Mouse (Mus musculus): Measurements from ENCODE around the gene Pwp2. TPM values are rescaled to one million over a fixed set of nuclear protein-coding genes. Genes with fewer than 3 reads are reported as not detected.
"Not testable (repeated sequence)": the region's sequence is repeated elsewhere in the genome, so short reads cannot be mapped to it uniquely, and the experiment has no call there.

Pwp2 gene
- polyA plus RNA-seq, 1 experiment = 9.1 TPM

GRCm38 (mm10) chr10:78219528-78219927 is 34.6 kb upstream of the Pwp2 start:
- no peak for TF ChIP-seq POLR2A (IDR thresholded peaks at IDR 0.05; ENCODE audit: low read depth, low read length)
- TF ChIP-seq CTCF (IDR thresholded peaks at IDR 0.05; ENCODE audit: borderline replicate concordance, insufficient read depth, low read length) = no peak
- Histone ChIP-seq H3K4me3 (ENCODE audit: insufficient read depth, low read length) (no peak overlapping the region), H3K4me1 (ENCODE audit: control insufficient read depth, insufficient read depth, low read length) (peaks cover 4% of the 10 kb centered on the region), H3K27ac (ENCODE audit: insufficient read depth, low read length) (no peak overlapping the region)

- H3K4me3 ChIP-seq (ENCODE audit: insufficient read depth, low read length) = no peak overlapping the region
- H3K4me1 ChIP-seq (ENCODE audit: control insufficient read depth, insufficient read depth, low read length) = peaks cover 4% of the 10 kb centered on the region
- no peak for TF ChIP-seq POLR2A (IDR thresholded peaks at IDR 0.05; ENCODE audit: low read depth, low read length)
- no peak for TF ChIP-seq CTCF (IDR thresholded peaks at IDR 0.05; ENCODE audit: borderline replicate concordance, insufficient read depth, low read length)
- peak overlapping the region; percentile 38 for H3K27ac ChIP-seq (ENCODE audit: insufficient read depth, low read length)
These were observed 33.6 kb upstream of the Pwp2 start for GRCm38 (mm10) chr10:78218576-78218975.

GRCm38 (mm10) chr10:78216376-78217083 is 31.6 kb upstream of the Pwp2 start:
- Histone ChIP-seq H3K4me1 (ENCODE audit: control insufficient read depth, insufficient read depth, low read length) (peaks cover 4% of the 10 kb centered on the region), H3K4me3 (ENCODE audit: insufficient read depth, low read length) (no peak overlapping the region), H3K27ac (ENCODE audit: insufficient read depth, low read length) (no peak overlapping the region)
- TF ChIP-seq POLR2A (IDR thresholded peaks at IDR 0.05; ENCODE audit: low read depth, low read length) = no peak
- TF ChIP-seq CTCF (IDR thresholded peaks at IDR 0.05; ENCODE audit: borderline replicate concordance, insufficient read depth, low read length) = no peak

GRCm38 (mm10) chr10:78214371-78214770 is 29.4 kb upstream of the Pwp2 start:
- peaks cover 4% of the 10 kb centered on the region for H3K4me1 ChIP-seq (ENCODE audit: control insufficient read depth, insufficient read depth, low read length)
- no peak overlapping the region for H3K4me3 ChIP-seq (ENCODE audit: insufficient read depth, low read length)
- no peak overlapping the region for H3K27ac ChIP-seq (ENCODE audit: insufficient read depth, low read length)
- TF ChIP-seq POLR2A (IDR thresholded peaks at IDR 0.05; ENCODE audit: low read depth, low read length) = no peak
- no peak for TF ChIP-seq CTCF (IDR thresholded peaks at IDR 0.05; ENCODE audit: borderline replicate concordance, insufficient read depth, low read length)

- H3K27ac ChIP-seq (ENCODE audit: insufficient read depth, low read length) = no peak overlapping the region
- no peak overlapping the region for H3K4me3 ChIP-seq (ENCODE audit: insufficient read depth, low read length)
- H3K4me1 ChIP-seq (ENCODE audit: control insufficient read depth, insufficient read depth, low read length) = no peaks in the 10 kb centered on the region
- TF ChIP-seq POLR2A (IDR thresholded peaks at IDR 0.05; ENCODE audit: low read depth, low read length) = no peak
- TF ChIP-seq CTCF (IDR thresholded peaks at IDR 0.05; ENCODE audit: borderline replicate concordance, insufficient read depth, low read length) = no peak
These were observed 26.4 kb upstream of the Pwp2 start for GRCm38 (mm10) chr10:78211311-78211710.

GRCm38 (mm10) chr10:78201182-78201581 is 16.2 kb upstream of the Pwp2 start:
- Histone ChIP-seq H3K4me3 (ENCODE audit: insufficient read depth, low read length) (no peak overlapping the region), H3K27ac (ENCODE audit: insufficient read depth, low read length) (no peak overlapping the region), H3K4me1 (ENCODE audit: control insufficient read depth, insufficient read depth, low read length) (no peaks in the 10 kb centered on the region)
- no peak for TF ChIP-seq CTCF (IDR thresholded peaks at IDR 0.05; ENCODE audit: borderline replicate concordance, insufficient read depth, low read length)
- no peak for TF ChIP-seq POLR2A (IDR thresholded peaks at IDR 0.05; ENCODE audit: low read depth, low read length)

- Histone ChIP-seq H3K4me3 (ENCODE audit: insufficient read depth, low read length) (no peak overlapping the region), H3K4me1 (ENCODE audit: control insufficient read depth, insufficient read depth, low read length) (no peaks in the 10 kb centered on the region), H3K27ac (ENCODE audit: insufficient read depth, low read length) (no peak overlapping the region)
- TF ChIP-seq POLR2A (IDR thresholded peaks at IDR 0.05; ENCODE audit: low read depth, low read length) = no peak
- TF ChIP-seq CTCF (IDR thresholded peaks at IDR 0.05; ENCODE audit: borderline replicate concordance, insufficient read depth, low read length) = no peak
These were observed 8.0 kb upstream of the Pwp2 start for GRCm38 (mm10) chr10:78192933-78193332.

GRCm38 (mm10) chr10:78186076-78186475 is 1.1 kb upstream of the Pwp2 start:
- H3K4me1 ChIP-seq (ENCODE audit: control insufficient read depth, insufficient read depth, low read length) = not testable (repeated sequence)

GRCm38 (mm10) chr10:78185381-78185725 is 404 bp upstream of the Pwp2 start:
- H3K4me1 ChIP-seq (ENCODE audit: control insufficient read depth, insufficient read depth, low read length) = no peaks in the 10 kb centered on the region; the same call in 1 of the 2 replicates

More at GRCm38 (mm10) chr10:78186076-78186475, 1.1 kb upstream of the Pwp2 start:
- H3K4me3 ChIP-seq (ENCODE audit: insufficient read depth, low read length); H3K27ac ChIP-seq (ENCODE audit: insufficient read depth, low read length): not testable (repeated sequence)

GRCm38 (mm10) chr10:78183577-78183976 is 1.4 kb downstream of the Pwp2 start:
- Histone ChIP-seq H3K4me1 (ENCODE audit: control insufficient read depth, insufficient read depth, low read length) (no peaks in the 10 kb centered on the region; the same call in 1 of the 2 replicates), H3K27ac (ENCODE audit: insufficient read depth, low read length) (no peak overlapping the region), H3K4me3 (ENCODE audit: insufficient read depth, low read length) (no peak overlapping the region)
- no peak for TF ChIP-seq POLR2A (IDR thresholded peaks at IDR 0.05; ENCODE audit: low read depth, low read length)
- TF ChIP-seq CTCF (IDR thresholded peaks at IDR 0.05; ENCODE audit: borderline replicate concordance, insufficient read depth, low read length) = no peak

More at GRCm38 (mm10) chr10:78185381-78185725, 404 bp upstream of the Pwp2 start:
- H3K27ac ChIP-seq (ENCODE audit: insufficient read depth, low read length) = peak overlapping the region; percentile 74
- no peak for TF ChIP-seq POLR2A (IDR thresholded peaks at IDR 0.05; ENCODE audit: low read depth, low read length)
- no peak for TF ChIP-seq CTCF (IDR thresholded peaks at IDR 0.05; ENCODE audit: borderline replicate concordance, insufficient read depth, low read length)
- peak overlapping the region; percentile 7; the same call in 1 of the 2 replicates for H3K4me3 ChIP-seq (ENCODE audit: insufficient read depth, low read length)
